Mouse (Mus musculus) CH12.LX (cell line): ENCODE results near the gene Aff1. TPM values are rescaled to one million over a fixed set of nuclear protein-coding genes. Genes with fewer than 3 reads are reported as not detected.
A peak's percentile ranks its signal among the peaks of the same experiment; 100 is the strongest.

Source experiments
- DNase-seq: peaks from one replicate; pipeline ENCODE4 v3.0.0-alpha.2; 2013; ENCODE audit errors: extremely low read depth
- H3K27ac ChIP-seq: 2 replicates; pipeline ENCODE4 v1.5.1; 2012; ENCODE audit warnings: low read depth, mild to moderate bottlenecking, control low read depth, moderate library complexity; ENCODE audit not compliant: insufficient read depth
- H3K27me3 ChIP-seq: replicated peaks from 2 replicates; pipeline ENCODE3; 2012; ENCODE audit warnings: inconsistent platforms
- H3K36me3 ChIP-seq, 2 experiments: replicated peaks in 1 of 2; 2 replicates each; pipeline versions ENCODE3 to v1.6.1; 2012; ENCODE audit warnings: inconsistent platforms in 1 of 2, low read length in 1 of 2, mild to moderate bottlenecking in 1 of 2, mixed read lengths in 1 of 2, moderate library complexity in 1 of 2; ENCODE audit not compliant: control insufficient read depth in 1 of 2, insufficient read depth in 1 of 2
- H3K4me1 ChIP-seq, 2 experiments: 2 replicates each; pipeline ENCODE4 v1.6.1; 2012; ENCODE audit warnings: inconsistent platforms in 1 of 2, moderate library complexity in 1 of 2; ENCODE audit not compliant: insufficient read depth in 2 of 2, control insufficient read depth in 1 of 2
- H3K4me2 ChIP-seq: 2 replicates; pipeline ENCODE4 v1.6.1; 2012; ENCODE audit warnings: low read depth, mild to moderate bottlenecking, control low read depth; ENCODE audit not compliant: poor library complexity, insufficient read depth, severe bottlenecking
- H3K4me3 ChIP-seq, 3 experiments: fragments of 150-350 bp in 1 of 3; sonication (generic) in 1 of 3; replicated peaks in 1 of 3; 2 replicates each; pipeline versions ENCODE3 to v1.5.1; 2011 to 2012; ENCODE audit warnings: low read depth in 2 of 3, low read length in 2 of 3, mild to moderate bottlenecking in 2 of 3, moderate library complexity in 2 of 3, control low read depth in 1 of 3, improper control_type of control experiment in 1 of 3, inconsistent platforms in 1 of 3, mixed read lengths in 1 of 3; ENCODE audit not compliant: poor library complexity in 1 of 3
- H3K79me2 ChIP-seq: replicated peaks from 2 replicates; pipeline ENCODE4 v1.6.1; 2012; ENCODE audit warnings: mild to moderate bottlenecking, moderate library complexity; ENCODE audit not compliant: control insufficient read depth, poor library complexity, insufficient read depth, severe bottlenecking; ENCODE audit errors: extremely low read depth
- H3K9ac ChIP-seq: 2 replicates; pipeline ENCODE4 v1.6.1; 2012; ENCODE audit warnings: low read depth, mild to moderate bottlenecking, control low read depth, moderate library complexity; ENCODE audit not compliant: insufficient read depth
- H3K9me3 ChIP-seq: replicated peaks from 2 replicates; pipeline ENCODE3; 2012; ENCODE audit warnings: low read length, inconsistent platforms, mixed read lengths
- CHD1 ChIP-seq: IDR thresholded peaks from 2 replicates; pipeline ENCODE4 v1.6.1; 2012; ENCODE audit warnings: low read depth, low read length, improper control_type of control experiment, inconsistent platforms
- E2F4 ChIP-seq: IDR thresholded peaks from 2 replicates; pipeline ENCODE4 v1.6.1; 2011; ENCODE audit warnings: low read depth, low read length, improper control_type of control experiment; ENCODE audit not compliant: insufficient replicate concordance
- GABPA ChIP-seq: IDR thresholded peaks from 2 replicates; pipeline ENCODE4 v1.6.1; 2012; ENCODE audit warnings: low read depth, low read length, improper control_type of control experiment, inconsistent platforms; ENCODE audit not compliant: insufficient replicate concordance
- HCFC1 ChIP-seq: IDR thresholded peaks from 2 replicates; pipeline ENCODE4 v1.6.1; 2012; ENCODE audit warnings: low read depth, mild to moderate bottlenecking, inconsistent platforms, low read length, improper control_type of control experiment
- IRF4 ChIP-seq: IDR thresholded peaks from 2 replicates; pipeline ENCODE4 v1.6.1; 2014; ENCODE audit warnings: low read depth, mild to moderate bottlenecking, inconsistent platforms, low read length, improper control_type of control experiment
- RAD21 ChIP-seq: IDR thresholded peaks from 2 replicates; pipeline ENCODE4 v1.6.1; 2011; ENCODE audit warnings: low read depth, mild to moderate bottlenecking, low read length, improper control_type of control experiment, moderate library complexity
- RCOR1 ChIP-seq: conservative IDR thresholded peaks from 2 replicates; pipeline ENCODE4 v1.6.1; 2012; ENCODE audit warnings: low read depth, mild to moderate bottlenecking, inconsistent platforms, low read length, improper control_type of control experiment
- TBP ChIP-seq: conservative IDR thresholded peaks from 2 replicates; pipeline ENCODE4 v1.6.1; 2011; ENCODE audit warnings: low read depth, low read length, improper control_type of control experiment
- USF2 ChIP-seq: conservative IDR thresholded peaks from 2 replicates; pipeline ENCODE4 v1.6.1; 2011; ENCODE audit warnings: low read depth, low read length, improper control_type of control experiment
- ZKSCAN1 ChIP-seq: IDR thresholded peaks from 2 replicates; pipeline ENCODE4 v1.6.1; 2012; ENCODE audit warnings: low read depth, inconsistent platforms, low read length, improper control_type of control experiment, borderline replicate concordance
- ZMIZ1 ChIP-seq: IDR thresholded peaks from 2 replicates; pipeline ENCODE4 v1.6.1; 2012; ENCODE audit warnings: low read depth, mild to moderate bottlenecking, inconsistent platforms, low read length, improper control_type of control experiment
- dilution Hi-C: fragments of 300-500 bp; cut with MboI; formaldehyde crosslinking; loops from 2 replicates; pipeline ENCODE4 v1.14.3; 2020; ENCODE audit warnings: low sequenced_read_pairs; ENCODE audit not compliant: extremely low pct_unique_long_range_greater_than_20kb, extremely low pct_ligation_motif_present
- in situ Hi-C: fragments of 300-500 bp; cut with MboI; formaldehyde crosslinking; loops from 3 replicates; pipeline ENCODE4 v1.14.3; 2019; ENCODE audit warnings: low sequenced_read_pairs, low pct_ligation_motif_present, low pct_unique_long_range_greater_than_20kb, mixed read lengths
- polyA plus RNA-seq: library from polyadenylated mRNA; unstranded; fragments of >175 nt; gene quantifications from 2 replicates; pipeline ENCODE4 v1.2.1, GENCODE M21; 2012; ENCODE audit warnings: low read depth; ENCODE audit not compliant: insufficient read length
- total RNA-seq, 2 experiments: library from RNA; depleted of rRNA; stranded (reverse); fragments of 300-350 nt in 1 of 2; fragments of >200 nt in 1 of 2; gene quantifications; 2 replicates each; pipeline ENCODE4 v1.2.3; 2012 to 2014

The Aff1 gene
- total and polyA plus RNA-seq, 3 experiments: 13.2 to 38.9 (median 21.8) TPM

GRCm38 (mm10) chr5:103821500-103822298, 129.5 kb downstream of the Aff1 start:
- in situ Hi-C loops: loop anchor here (25.0 kb wide), 1 partner anchor 484 kb away; no protein-coding TSS in a partner anchor

DNA sequence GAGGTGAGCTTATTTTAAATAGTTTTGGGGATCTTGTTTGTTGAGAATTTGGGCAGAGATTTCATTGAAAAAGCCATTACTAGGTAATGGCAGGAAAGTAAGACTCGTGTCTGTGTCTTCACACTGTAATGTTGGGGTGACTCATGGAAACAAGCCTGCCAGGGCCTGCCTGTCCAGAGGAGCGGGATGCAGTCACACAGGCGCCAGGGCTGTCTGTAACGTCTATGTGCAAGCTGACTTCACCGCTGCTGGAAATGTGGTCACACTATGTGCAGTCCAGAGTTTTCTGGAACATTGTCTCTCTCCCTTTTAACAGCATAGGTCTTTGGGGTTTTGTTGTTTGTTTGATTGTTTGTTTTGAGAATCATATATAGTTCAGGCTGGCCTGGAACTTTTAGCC, 130.8 kb downstream of the Aff1 start:
- no peak overlapping the region for H3K4me3 ChIP-seq
- H3K9ac ChIP-seq: no peak overlapping the region
- no peaks in the 10 kb centered on the region for H3K27me3 ChIP-seq
- H3K79me2 ChIP-seq: peaks cover 45% of the 10 kb centered on the region
- peaks cover 77 to 93% of the 10 kb centered on the region in 2 experiments for H3K36me3 ChIP-seq
- H3K9me3 ChIP-seq: no peaks in the 10 kb centered on the region
- DNase-seq: no peak
- H3K4me2 ChIP-seq: no peak overlapping the region
- no peak overlapping the region for H3K27ac ChIP-seq
- TF ChIP-seq TBP (no peak), CHD1 (no peak), ZKSCAN1 (peak; percentile 81), IRF4 (no peak), E2F4 (no peak), HCFC1 (no peak), RAD21 (no peak)
- in situ Hi-C loops (loop anchor here (25.0 kb wide), 1 partner anchor 486 kb away; no protein-coding TSS in a partner anchor), dilution Hi-C loops (no loop called here)
- H3K4me1 ChIP-seq: peaks cover 3 to 26% of the 10 kb centered on the region in 2 experiments; a peak in 3 of 4 replicates

More at GRCm38 (mm10) chr5:103821500-103822298, 129.5 kb downstream of the Aff1 start:
- H3K9ac ChIP-seq: no peak overlapping the region
- H3K4me1 ChIP-seq: peaks cover 3 to 28% of the 10 kb centered on the region in 2 experiments
- H3K27me3 ChIP-seq: no peaks in the 10 kb centered on the region
- TF ChIP-seq RCOR1 (no peak), GABPA (no peak), RAD21 (no peak), USF2 (no peak), ZMIZ1 (no peak), HCFC1 (no peak), CHD1 (no peak)
- peaks cover 46% of the 10 kb centered on the region for H3K79me2 ChIP-seq
- no peak overlapping the region for H3K4me2 ChIP-seq
- no peaks in the 10 kb centered on the region for H3K9me3 ChIP-seq
- H3K27ac ChIP-seq: no peak overlapping the region
- dilution Hi-C loops: no loop called here
- no peak for DNase-seq
- H3K36me3 ChIP-seq: peaks cover 74 to 93% of the 10 kb centered on the region in 2 experiments
- H3K4me3 ChIP-seq: no peak overlapping the region
